Mouse (Mus musculus) heart, postnatal 0 days (tissue): ENCODE measurements around the gene Tet3. TPM values are rescaled to one million over a fixed set of nuclear protein-coding genes. Genes with fewer than 3 reads are reported as not detected.

Experiments used
- ATAC-seq: fragments of 200-750 bp; cut with Nextera tagmentation; 2 replicates; pipeline ENCODE4 v1.8.0; 2017; ENCODE audit warnings: low read depth, moderate number of reproducible peaks, moderate library complexity; ENCODE audit not compliant: insufficient read depth
- DNase-seq: peaks from one replicate; pipeline ENCODE4 v3.0.0-alpha.2; 2016; ENCODE audit warnings: low spot score
- H3K27ac ChIP-seq: fragments of 300-500 bp; sonication (generic); 2 replicates; pipeline ENCODE4 v1.5.1; 2014; ENCODE audit warnings: low read depth, mild to moderate bottlenecking
- H3K27me3 ChIP-seq: fragments of 300-500 bp; sonication (generic); 2 replicates; pipeline ENCODE4 v1.6.1; 2014; ENCODE audit warnings: low read length, mixed read lengths; ENCODE audit not compliant: control insufficient read depth, insufficient read depth
- H3K36me3 ChIP-seq: fragments of 300-500 bp; sonication (generic); replicated peaks from 2 replicates; pipeline ENCODE4 v1.6.1; 2014; ENCODE audit warnings: low read length, mixed read lengths; ENCODE audit not compliant: control insufficient read depth, insufficient read depth
- H3K4me1 ChIP-seq: fragments of 300-500 bp; sonication (generic); 2 replicates; pipeline ENCODE4 v1.6.1; 2014; ENCODE audit warnings: antibody characterized with exemption; ENCODE audit not compliant: control insufficient read depth, insufficient read depth
- H3K4me2 ChIP-seq: fragments of 300-500 bp; sonication (generic); 2 replicates; pipeline ENCODE4 v1.6.1; 2014; ENCODE audit warnings: low read depth, mild to moderate bottlenecking, low read length, moderate library complexity
- H3K4me3 ChIP-seq: fragments of 300-500 bp; sonication (generic); 2 replicates; pipeline ENCODE4 v1.5.1; 2014; ENCODE audit warnings: low read depth, low read length
- H3K9ac ChIP-seq: fragments of 300-500 bp; sonication (generic); replicated peaks from 2 replicates; pipeline ENCODE4 v1.6.1; 2014; ENCODE audit warnings: low read depth, low read length, mixed read lengths
- H3K9me3 ChIP-seq: fragments of 300-500 bp; sonication (generic); replicated peaks from 2 replicates; pipeline ENCODE4 v1.6.1; 2016; ENCODE audit warnings: low read length; ENCODE audit not compliant: control insufficient read depth
- CTCF ChIP-seq: IDR thresholded peaks from 2 replicates; pipeline ENCODE4 v1.5.1; 2016; ENCODE audit warnings: antibody characterized with exemption, control low read depth, low read depth
- EP300 ChIP-seq: IDR thresholded peaks from 2 replicates; pipeline ENCODE4 v1.6.1; 2016; ENCODE audit warnings: antibody characterized with exemption, low read depth
- WGBS: fragments of 180-500 bp; shearing (Covaris S2); extraction: QIAGEN DNeasy Blood & Tissue Kit; methylation state at CpG from one replicate; pipeline ENCODE4 v1.1.7; 2014; 5-methylcytosine and 5-hydroxymethylcytosine counted together
- polyA plus RNA-seq: library from polyadenylated mRNA; unstranded; fragments of >200 nt; fragmentation: Nextera tagmentation; extraction: Ambion mirVana; gene quantifications from 2 replicates; pipeline ENCODE4 v1.2.1, GENCODE M21; 2015
- total RNA-seq: library from RNA; depleted of rRNA; stranded (reverse); fragments of >200 nt; gene quantifications from 2 replicates; pipeline ENCODE4 v1.2.3, GENCODE M21; 2014; ENCODE audit warnings: low replicate concordance

The Tet3 gene
- total and polyA plus RNA-seq, 2 experiments from 2014 or later, result 14.1 to 17.2 TPM

DNA sequence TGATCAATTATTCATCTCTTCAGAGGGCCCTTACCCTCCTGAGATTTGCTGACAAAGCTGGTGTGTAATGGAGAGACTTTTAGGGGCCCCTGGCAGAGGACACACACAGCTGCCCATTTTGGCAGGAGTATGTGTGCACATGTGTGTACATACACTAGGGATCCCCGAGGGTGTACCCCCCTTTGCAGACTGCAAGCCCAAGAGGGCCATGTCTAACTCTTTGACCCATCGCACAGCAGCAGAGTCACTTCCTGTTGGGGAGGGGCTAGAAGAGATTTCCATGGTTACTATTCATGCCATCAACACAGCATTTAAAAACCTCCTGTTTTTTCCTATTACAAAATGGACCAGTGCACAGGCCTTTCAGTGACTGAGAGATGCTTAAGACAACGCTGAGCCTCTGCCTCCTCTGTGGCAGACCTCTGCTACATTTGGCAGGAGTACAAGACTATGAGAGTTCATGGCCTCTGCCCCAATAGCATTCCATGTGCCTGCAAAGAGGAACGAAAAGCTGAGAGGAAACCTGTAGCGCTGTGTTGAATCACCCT, 46.0 kb downstream of the Tet3 start:
- no peaks in the 10 kb centered on the region for H3K9me3 ChIP-seq
- H3K4me1 ChIP-seq, result peaks cover 51% of the 10 kb centered on the region
- no peak for TF ChIP-seq CTCF
- TF ChIP-seq EP300, result no peak
- H3K27ac ChIP-seq, result peak overlapping the region; percentile 26
- H3K36me3 ChIP-seq, result peaks cover 4% of the 10 kb centered on the region; the same call in 1 of the 2 replicates
- DNase-seq (peak; percentile 44), ATAC-seq (peak; percentile 31)
- no peak overlapping the region for H3K4me3 ChIP-seq
- H3K4me2 ChIP-seq, result no peak overlapping the region
- no peaks in the 10 kb centered on the region for H3K27me3 ChIP-seq
- 23% methylated on average over 5 of the region's 5 CpGs for WGBS
- H3K9ac ChIP-seq, result no peak overlapping the region

DNA sequence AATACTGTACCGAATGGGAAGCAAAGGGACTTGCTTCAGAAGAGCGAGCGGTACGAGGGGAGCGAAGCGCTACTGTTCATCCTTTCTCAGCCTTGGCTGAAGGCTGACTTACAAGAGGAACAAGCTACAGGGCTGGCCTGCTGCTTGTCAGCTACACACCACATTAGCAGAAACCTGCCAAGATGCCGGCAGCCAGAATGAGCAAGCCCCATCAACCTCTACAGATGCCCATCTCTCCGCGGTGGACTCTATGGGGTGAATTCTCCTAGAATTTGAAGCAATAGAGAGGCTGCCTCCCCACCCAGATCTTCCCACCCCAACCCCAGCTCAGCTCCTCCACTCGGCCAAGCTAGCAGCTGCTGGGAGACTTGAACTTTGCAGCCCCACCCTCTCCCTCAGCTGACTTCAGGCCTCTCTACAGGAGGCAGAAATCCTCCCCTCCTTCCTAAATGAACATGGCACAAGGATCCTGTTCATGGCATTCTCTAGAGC, 46.5 kb downstream of the Tet3 start:
- no peak for TF ChIP-seq EP300
- no peak for TF ChIP-seq CTCF
- DNase-seq (no peak), ATAC-seq (no peak)
- 77% methylated on average over 10 of the region's 10 CpGs for WGBS
- Histone ChIP-seq H3K4me2 (no peak overlapping the region), H3K9ac (no peak overlapping the region), H3K9me3 (no peaks in the 10 kb centered on the region), H3K27ac (peak overlapping the region; percentile 26), H3K27me3 (no peaks in the 10 kb centered on the region), H3K4me3 (no peak overlapping the region), H3K4me1 (peaks cover 47% of the 10 kb centered on the region), H3K36me3 (peaks cover 4% of the 10 kb centered on the region; the same call in 1 of the 2 replicates)

GRCm38 (mm10) chr6:83411635-83412361, 47.1 kb downstream of the Tet3 start:
- no peak overlapping the region for H3K4me2 ChIP-seq
- WGBS, result 78% methylated on average over 9 of the region's 9 CpGs
- no peak overlapping the region for H3K9ac ChIP-seq
- H3K4me1 ChIP-seq, result peaks cover 46% of the 10 kb centered on the region
- DNase-seq (no peak), ATAC-seq (no peak)
- no peaks in the 10 kb centered on the region for H3K27me3 ChIP-seq
- TF ChIP-seq CTCF, result no peak
- no peak for TF ChIP-seq EP300
- no peaks in the 10 kb centered on the region for H3K9me3 ChIP-seq
- peaks cover 4% of the 10 kb centered on the region; the same call in 1 of the 2 replicates for H3K36me3 ChIP-seq
- no peak overlapping the region for H3K4me3 ChIP-seq
- H3K27ac ChIP-seq, result no peak overlapping the region

DNA sequence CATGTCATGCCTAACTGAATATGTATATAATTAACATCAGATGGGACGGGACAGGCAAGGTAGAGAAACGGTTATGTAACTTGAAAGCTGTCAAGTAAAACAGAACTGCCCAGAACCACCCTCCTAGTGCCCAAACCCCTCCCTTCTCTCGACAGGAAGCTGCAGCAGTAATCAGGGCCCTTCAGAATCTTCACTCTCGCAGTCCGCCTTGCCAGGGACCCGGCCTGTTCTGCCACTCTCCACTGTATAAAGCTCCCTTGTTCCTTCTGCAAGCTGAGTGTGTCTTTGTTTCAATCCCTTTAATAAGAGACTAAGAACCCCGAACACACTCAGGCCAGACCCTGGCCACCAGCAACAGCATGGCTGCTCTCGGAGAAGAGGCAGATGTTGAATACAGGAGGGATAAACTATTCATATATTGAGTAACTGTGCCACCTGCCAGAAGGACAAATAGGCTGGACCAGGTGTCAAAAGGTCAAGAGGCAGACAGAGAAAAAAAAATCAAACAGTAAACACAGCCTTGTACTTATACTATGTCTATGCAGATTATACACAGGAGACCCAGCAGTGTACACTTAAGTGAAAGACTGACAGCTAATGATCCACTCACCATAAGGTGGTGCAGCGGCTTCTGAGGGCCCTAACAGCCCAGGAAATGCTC, 48.7 kb downstream of the Tet3 start:
- DNase-seq (no peak), ATAC-seq (no peak)
- Histone ChIP-seq H3K9ac (no peak overlapping the region), H3K4me2 (no peak overlapping the region), H3K4me3 (no peak overlapping the region), H3K27ac (peak overlapping the region; percentile 20; the same call in 1 of the 2 replicates), H3K36me3 (peaks cover 4% of the 10 kb centered on the region; the same call in 1 of the 2 replicates), H3K4me1 (peaks cover 39% of the 10 kb centered on the region), H3K9me3 (no peaks in the 10 kb centered on the region), H3K27me3 (no peaks in the 10 kb centered on the region)
- TF ChIP-seq EP300, result no peak
- no peak for TF ChIP-seq CTCF
- 55% methylated on average over 9 of the region's 9 CpGs for WGBS

GRCm38 (mm10) chr6:83408510-83408909, 50.4 kb downstream of the Tet3 start:
- peaks cover 16% of the 10 kb centered on the region for H3K36me3 ChIP-seq
- H3K27ac ChIP-seq, result no peak overlapping the region
- H3K4me1 ChIP-seq, result peaks cover 32% of the 10 kb centered on the region
- H3K4me2 ChIP-seq, result no peak overlapping the region
- no peaks in the 10 kb centered on the region for H3K9me3 ChIP-seq
- ATAC-seq (no peak), DNase-seq (no peak)
- no peaks in the 10 kb centered on the region for H3K27me3 ChIP-seq
- no peak for TF ChIP-seq CTCF
- TF ChIP-seq EP300, result no peak
- H3K4me3 ChIP-seq, result no peak overlapping the region
- H3K9ac ChIP-seq, result no peak overlapping the region
- 60% methylated on average over 9 of the region's 9 CpGs for WGBS
